Mouse (Mus musculus): ENCODE measurements at regions not wholly inside any gene's neighbourhood (a gene's known extent, or its start where the extent isn't known, plus 50 kb on each side); places are given as distances from the start of the nearest gene placed in this dataset.

DNA sequence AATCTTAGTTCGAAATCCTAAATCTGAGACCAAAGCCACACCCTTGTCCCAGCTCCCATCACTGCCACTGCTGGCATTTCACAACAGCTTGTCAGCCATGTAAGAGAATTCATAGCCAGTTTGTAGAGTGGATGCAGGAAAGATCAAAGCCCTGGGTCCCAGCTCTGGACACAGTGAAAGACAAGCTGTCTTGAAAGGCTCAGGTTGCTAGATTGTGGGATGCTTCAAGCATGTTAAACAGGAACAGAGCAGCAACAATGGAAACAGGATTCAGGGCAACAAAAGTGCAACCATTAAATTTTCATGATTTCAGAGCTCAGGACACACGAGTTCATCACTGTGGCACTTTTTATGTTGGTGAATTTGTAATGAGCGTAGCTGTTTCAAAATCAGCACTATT is 349.6 kb downstream of the Kif16b start:
- DNase-seq (ENCODE audit: low read depth, low spot score): no peak
- TF ChIP-seq MAFK (IDR thresholded peaks at IDR 0.05; ENCODE audit: insufficient read depth, low read depth, low read length): no peak
- no peak for TF ChIP-seq ZNF384 (IDR thresholded peaks at IDR 0.05; ENCODE audit: low read depth, low read length)
- TF ChIP-seq CHD2 (IDR thresholded peaks at IDR 0.05; ENCODE audit: low read depth, low read length): no peak
- TF ChIP-seq HCFC1 (IDR thresholded peaks at IDR 0.05; ENCODE audit: borderline replicate concordance, insufficient read depth, low read length): no peak
- no peak for TF ChIP-seq ZC3H11A (IDR thresholded peaks at IDR 0.05; ENCODE audit: borderline replicate concordance, low read depth, low read length)
- no peak overlapping the region for H3K9ac ChIP-seq (ENCODE audit: insufficient read depth, low read depth, low read length, poor library complexity, severe bottlenecking)
- no peaks in the 10 kb centered on the region for H3K36me3 ChIP-seq (ENCODE audit: control insufficient read depth, insufficient read depth, low read length, poor library complexity, severe bottlenecking)
- H3K4me3 ChIP-seq (ENCODE audit: insufficient read depth in 1 of 2, low read depth in 1 of 2, low read length in 2 of 2, poor library complexity in 1 of 2, severe bottlenecking in 1 of 2): no peak overlapping the region
- no peaks in the 10 kb centered on the region for H3K9me3 ChIP-seq (ENCODE audit: control insufficient read depth, insufficient read depth, low read depth, low read length)
- in situ Hi-C loops (cut with MboI; ENCODE audit: low sequenced_read_pairs in 2 of 2, unreplicated experiment in 2 of 2): no loop called here
- H3K4me1 ChIP-seq (ENCODE audit: control insufficient read depth in 2 of 2, insufficient read depth in 2 of 2, low read length in 2 of 2, poor library complexity in 1 of 2): no peaks in the 10 kb centered on the region
- no peak overlapping the region for H3K27ac ChIP-seq (ENCODE audit: insufficient read depth, low read depth, low read length, poor library complexity, severe bottlenecking)

DNA sequence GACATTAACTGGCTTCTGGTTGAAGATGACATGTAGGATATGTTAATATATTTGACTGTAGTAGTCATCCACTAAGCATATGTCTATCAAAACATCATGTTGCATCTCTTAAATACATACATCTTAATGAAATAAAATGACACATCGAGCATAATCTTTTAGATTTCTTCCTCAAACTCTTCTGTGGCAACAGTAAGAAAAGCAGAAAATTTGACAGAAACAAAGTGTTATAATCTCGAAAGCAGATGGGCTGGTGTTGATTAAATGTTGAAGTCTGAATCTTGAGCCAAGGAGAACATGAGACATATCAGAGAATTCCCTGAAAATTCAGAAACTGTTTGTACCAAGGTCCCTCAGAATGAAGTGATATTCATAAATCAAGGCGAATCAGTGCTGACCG is 352.6 kb downstream of the Kif16b start:
- no peak overlapping the region for H3K27ac ChIP-seq (ENCODE audit: insufficient read depth, low read depth, low read length, poor library complexity, severe bottlenecking)
- H3K36me3 ChIP-seq (ENCODE audit: control insufficient read depth, insufficient read depth, low read length, poor library complexity, severe bottlenecking): no peaks in the 10 kb centered on the region
- H3K9ac ChIP-seq (ENCODE audit: insufficient read depth, low read depth, low read length, poor library complexity, severe bottlenecking): no peak overlapping the region
- no peaks in the 10 kb centered on the region for H3K4me1 ChIP-seq (ENCODE audit: control insufficient read depth in 2 of 2, insufficient read depth in 2 of 2, low read length in 2 of 2, poor library complexity in 1 of 2)
- DNase-seq (ENCODE audit: low read depth, low spot score): no peak
- TF ChIP-seq ZNF384 (IDR thresholded peaks at IDR 0.05; ENCODE audit: low read depth, low read length) (no peak), MAFK (IDR thresholded peaks at IDR 0.05; ENCODE audit: insufficient read depth, low read depth, low read length) (no peak), HCFC1 (IDR thresholded peaks at IDR 0.05; ENCODE audit: borderline replicate concordance, insufficient read depth, low read length) (no peak), ZC3H11A (IDR thresholded peaks at IDR 0.05; ENCODE audit: borderline replicate concordance, low read depth, low read length) (no peak), CHD2 (IDR thresholded peaks at IDR 0.05; ENCODE audit: low read depth, low read length) (no peak)
- no peaks in the 10 kb centered on the region for H3K9me3 ChIP-seq (ENCODE audit: control insufficient read depth, insufficient read depth, low read depth, low read length)
- no peak overlapping the region for H3K4me3 ChIP-seq (ENCODE audit: insufficient read depth in 1 of 2, low read depth in 1 of 2, low read length in 2 of 2, poor library complexity in 1 of 2, severe bottlenecking in 1 of 2)
- in situ Hi-C loops (cut with MboI; ENCODE audit: low sequenced_read_pairs in 2 of 2, unreplicated experiment in 2 of 2): no loop called here

DNA sequence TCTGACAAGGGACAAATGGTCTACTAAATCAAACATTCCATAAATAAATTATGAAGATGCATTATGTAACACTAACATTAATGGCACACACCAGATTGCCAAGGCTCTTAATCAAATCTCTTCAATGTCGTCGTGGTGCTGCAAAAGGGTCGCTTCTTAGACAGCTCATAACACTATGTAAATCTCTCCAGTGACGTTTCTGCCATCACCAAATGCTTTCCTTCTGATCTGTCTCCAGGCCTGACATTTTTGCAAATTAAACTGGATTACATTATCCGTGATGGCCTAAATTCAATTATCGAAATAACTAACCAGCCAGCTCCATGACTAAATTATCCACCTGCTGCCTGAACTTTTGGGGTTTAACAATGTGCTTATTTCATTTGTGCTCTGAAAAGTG is 356.4 kb downstream of the Kif16b start:
- Histone ChIP-seq H3K4me1 (ENCODE audit: control insufficient read depth in 2 of 2, insufficient read depth in 2 of 2, low read length in 2 of 2, poor library complexity in 1 of 2) (no peaks in the 10 kb centered on the region), H3K4me3 (ENCODE audit: insufficient read depth in 1 of 2, low read depth in 1 of 2, low read length in 2 of 2, poor library complexity in 1 of 2, severe bottlenecking in 1 of 2) (no peak overlapping the region), H3K9ac (ENCODE audit: insufficient read depth, low read depth, low read length, poor library complexity, severe bottlenecking) (no peak overlapping the region), H3K27ac (ENCODE audit: insufficient read depth, low read depth, low read length, poor library complexity, severe bottlenecking) (no peak overlapping the region), H3K9me3 (ENCODE audit: control insufficient read depth, insufficient read depth, low read depth, low read length) (no peaks in the 10 kb centered on the region), H3K36me3 (ENCODE audit: control insufficient read depth, insufficient read depth, low read length, poor library complexity, severe bottlenecking) (no peaks in the 10 kb centered on the region)
- DNase-seq (ENCODE audit: low read depth, low spot score): no peak
- TF ChIP-seq ZC3H11A (IDR thresholded peaks at IDR 0.05; ENCODE audit: borderline replicate concordance, low read depth, low read length) (no peak), CHD2 (IDR thresholded peaks at IDR 0.05; ENCODE audit: low read depth, low read length) (no peak), MAFK (IDR thresholded peaks at IDR 0.05; ENCODE audit: insufficient read depth, low read depth, low read length) (no peak), ZNF384 (IDR thresholded peaks at IDR 0.05; ENCODE audit: low read depth, low read length) (no peak), HCFC1 (IDR thresholded peaks at IDR 0.05; ENCODE audit: borderline replicate concordance, insufficient read depth, low read length) (no peak)
- in situ Hi-C loops (cut with MboI; ENCODE audit: low sequenced_read_pairs in 2 of 2, unreplicated experiment in 2 of 2): no loop called here

DNA sequence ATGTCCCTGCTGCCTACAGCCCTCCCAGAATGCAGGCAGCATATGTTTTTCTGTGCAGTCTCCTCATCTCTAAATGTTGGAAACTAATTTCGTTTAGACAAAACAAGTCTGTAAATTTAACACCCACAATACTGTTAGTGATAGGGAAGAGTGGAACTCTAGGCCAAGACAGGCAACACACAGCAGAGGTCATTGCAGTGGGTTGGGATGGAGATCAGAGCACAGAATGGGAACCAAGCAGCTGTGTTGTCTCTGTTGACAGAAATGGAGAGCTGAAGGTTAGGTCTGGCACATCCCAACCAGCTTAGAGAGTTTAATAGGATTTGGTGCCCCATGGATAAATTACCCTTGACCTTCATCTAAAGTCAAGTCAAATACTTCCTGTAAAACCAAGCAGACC is 361.4 kb downstream of the Kif16b start:
- no peak for DNase-seq (ENCODE audit: low read depth, low spot score)
- in situ Hi-C loops (cut with MboI; ENCODE audit: low sequenced_read_pairs in 2 of 2, unreplicated experiment in 2 of 2): no loop called here
- H3K4me3 ChIP-seq (ENCODE audit: insufficient read depth in 1 of 2, low read depth in 1 of 2, low read length in 2 of 2, poor library complexity in 1 of 2, severe bottlenecking in 1 of 2): no peak overlapping the region
- no peak for TF ChIP-seq MAFK (IDR thresholded peaks at IDR 0.05; ENCODE audit: insufficient read depth, low read depth, low read length)
- TF ChIP-seq HCFC1 (IDR thresholded peaks at IDR 0.05; ENCODE audit: borderline replicate concordance, insufficient read depth, low read length): no peak
- TF ChIP-seq ZNF384 (IDR thresholded peaks at IDR 0.05; ENCODE audit: low read depth, low read length): no peak
- no peak for TF ChIP-seq ZC3H11A (IDR thresholded peaks at IDR 0.05; ENCODE audit: borderline replicate concordance, low read depth, low read length)
- no peak for TF ChIP-seq CHD2 (IDR thresholded peaks at IDR 0.05; ENCODE audit: low read depth, low read length)
- H3K4me1 ChIP-seq (ENCODE audit: control insufficient read depth in 2 of 2, insufficient read depth in 2 of 2, low read length in 2 of 2, poor library complexity in 1 of 2): no peaks in the 10 kb centered on the region
- no peaks in the 10 kb centered on the region for H3K36me3 ChIP-seq (ENCODE audit: control insufficient read depth, insufficient read depth, low read length, poor library complexity, severe bottlenecking)
- H3K9ac ChIP-seq (ENCODE audit: insufficient read depth, low read depth, low read length, poor library complexity, severe bottlenecking): no peak overlapping the region
- no peaks in the 10 kb centered on the region for H3K9me3 ChIP-seq (ENCODE audit: control insufficient read depth, insufficient read depth, low read depth, low read length)
- no peak overlapping the region for H3K27ac ChIP-seq (ENCODE audit: insufficient read depth, low read depth, low read length, poor library complexity, severe bottlenecking)

DNA sequence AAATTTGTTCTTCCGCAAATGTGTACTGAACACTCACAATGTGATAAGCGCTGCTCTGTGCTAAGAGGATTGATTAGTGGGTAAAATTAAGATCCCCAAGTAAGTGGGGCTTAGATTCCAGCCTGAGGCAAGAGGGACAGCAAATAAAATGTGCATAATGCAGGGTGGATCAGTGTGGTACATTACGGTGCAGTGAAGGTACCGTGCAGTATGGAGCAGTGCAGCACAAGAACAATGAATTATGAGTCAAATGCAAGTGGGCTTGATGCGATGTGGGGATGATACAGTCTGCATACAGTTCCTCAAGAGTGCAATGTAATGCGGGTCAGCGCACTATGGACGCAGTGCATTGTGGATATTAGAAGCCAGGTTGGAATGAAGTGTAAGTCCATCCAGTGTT is 367.8 kb downstream of the Kif16b start:
- Histone ChIP-seq H3K9ac (ENCODE audit: insufficient read depth, low read depth, low read length, poor library complexity, severe bottlenecking) (no peak overlapping the region), H3K4me3 (ENCODE audit: insufficient read depth in 1 of 2, low read depth in 1 of 2, low read length in 2 of 2, poor library complexity in 1 of 2, severe bottlenecking in 1 of 2) (no peak overlapping the region), H3K36me3 (ENCODE audit: control insufficient read depth, insufficient read depth, low read length, poor library complexity, severe bottlenecking) (no peaks in the 10 kb centered on the region), H3K4me1 (ENCODE audit: control insufficient read depth in 2 of 2, insufficient read depth in 2 of 2, low read length in 2 of 2, poor library complexity in 1 of 2) (no peaks in the 10 kb centered on the region), H3K9me3 (ENCODE audit: control insufficient read depth, insufficient read depth, low read depth, low read length) (no peaks in the 10 kb centered on the region), H3K27ac (ENCODE audit: insufficient read depth, low read depth, low read length, poor library complexity, severe bottlenecking) (no peak overlapping the region)
- TF ChIP-seq HCFC1 (IDR thresholded peaks at IDR 0.05; ENCODE audit: borderline replicate concordance, insufficient read depth, low read length) (no peak), ZNF384 (IDR thresholded peaks at IDR 0.05; ENCODE audit: low read depth, low read length) (no peak), CHD2 (IDR thresholded peaks at IDR 0.05; ENCODE audit: low read depth, low read length) (no peak), MAFK (IDR thresholded peaks at IDR 0.05; ENCODE audit: insufficient read depth, low read depth, low read length) (no peak), ZC3H11A (IDR thresholded peaks at IDR 0.05; ENCODE audit: borderline replicate concordance, low read depth, low read length) (no peak)
- in situ Hi-C loops (cut with MboI; ENCODE audit: low sequenced_read_pairs in 2 of 2, unreplicated experiment in 2 of 2): no loop called here
- DNase-seq (ENCODE audit: low read depth, low spot score): no peak
